Mouse (Mus musculus) cerebral cortex, adult 2 months (tissue): ENCODE results near the gene Wfdc5.

Experiments
- WGBS: fragments of 180-500 bp; shearing (Covaris S2); methylation state at CpG from one replicate; pipeline ENCODE4 v1.1.7; 2018; 5-methylcytosine and 5-hydroxymethylcytosine counted together

Gene Wfdc5

GRCm38 (mm10) chr2:164173394-164173793, 9.1 kb downstream of the Wfdc5 start:
- 41% methylated on average over 3 of the region's 3 CpGs for WGBS

GRCm38 (mm10) chr2:164170902-164171301, 11.6 kb downstream of the Wfdc5 start, which contains the start of gene Kcns1:
Gene Kcns1, minus strand, starts transcription at chr2:164171113.
- 1% methylated on average over 28 of the region's 29 CpGs for WGBS

- WGBS, result 15% methylated on average over 11 of the region's 11 CpGs
Measured at GRCm38 (mm10) chr2:164170326-164170725, 12.2 kb downstream of the Wfdc5 start.

GRCm38 (mm10) chr2:164168571-164168946, 14.0 kb downstream of the Wfdc5 start:
- 10% methylated on average over 42 of the region's 42 CpGs for WGBS

GRCm38 (mm10) chr2:164167752-164168570, 14.6 kb downstream of the Wfdc5 start:
- WGBS, result 13% methylated on average over 90 of the region's 90 CpGs

- WGBS, result 87% methylated on average over 5 of the region's 5 CpGs
Measured at GRCm38 (mm10) chr2:164164941-164165340, 17.6 kb downstream of the Wfdc5 start.

GRCm38 (mm10) chr2:164161515-164162055, 21.0 kb downstream of the Wfdc5 start:
- WGBS, result 85% methylated on average over 11 of the region's 11 CpGs

GRCm38 (mm10) chr2:164158838-164159237, 23.7 kb downstream of the Wfdc5 start:
- WGBS, result 77% methylated on average over 2 of the region's 2 CpGs

GRCm38 (mm10) chr2:164156158-164156557, 26.4 kb downstream of the Wfdc5 start:
- 88% methylated on average over 7 of the region's 7 CpGs for WGBS

- WGBS, result 87% methylated on average over 10 of the region's 10 CpGs
Measured at GRCm38 (mm10) chr2:164154007-164154406, 28.5 kb downstream of the Wfdc5 start.

GRCm38 (mm10) chr2:164152341-164152740, 30.2 kb downstream of the Wfdc5 start:
- WGBS, result 94% methylated on average over 11 of the region's 11 CpGs

GRCm38 (mm10) chr2:164150086-164150760, 32.3 kb downstream of the Wfdc5 start:
- 53% methylated on average over 14 of the region's 14 CpGs for WGBS

- WGBS, result 70% methylated on average over 12 of the region's 12 CpGs
Measured at GRCm38 (mm10) chr2:164146556-164146955, 36.0 kb downstream of the Wfdc5 start.

GRCm38 (mm10) chr2:164144541-164144940, 38.0 kb downstream of the Wfdc5 start:
- 94% methylated on average over 10 of the region's 10 CpGs for WGBS

GRCm38 (mm10) chr2:164144025-164144424, 38.5 kb downstream of the Wfdc5 start:
- 85% methylated on average over 6 of the region's 6 CpGs for WGBS

GRCm38 (mm10) chr2:164142021-164142420, 40.5 kb downstream of the Wfdc5 start:
- 15% methylated on average over 10 of the region's 10 CpGs for WGBS

- 23% methylated on average over 6 of the region's 6 CpGs for WGBS
Measured at GRCm38 (mm10) chr2:164137754-164138153, 44.8 kb downstream of the Wfdc5 start.

GRCm38 (mm10) chr2:164136393-164136792, 46.1 kb downstream of the Wfdc5 start:
- 48% methylated on average over 2 of the region's 2 CpGs for WGBS

- WGBS, result 72% methylated on average over 1 of the region's 1 CpGs
Measured at GRCm38 (mm10) chr2:164135367-164135766, 47.2 kb downstream of the Wfdc5 start.

- 32% methylated on average over 6 of the region's 6 CpGs for WGBS
Measured at GRCm38 (mm10) chr2:164134563-164134962, 48.0 kb downstream of the Wfdc5 start.

GRCm38 (mm10) chr2:164131586-164131985, 51.0 kb downstream of the Wfdc5 start:
- WGBS, result 96% methylated on average over 1 of the region's 1 CpGs

GRCm38 (mm10) chr2:164128576-164129411, 53.7 kb downstream of the Wfdc5 start:
- WGBS, result 96% methylated on average over 12 of the region's 12 CpGs
